Mouse (Mus musculus) olfactory bulb, adult 2 months (tissue): ENCODE measurements around the gene Adh1. TPM values are rescaled to one million over a fixed set of nuclear protein-coding genes. Genes with fewer than 3 reads are reported as not detected.

Experiments
- H3K27ac ChIP-seq: fragments of 200-500 bp; 2 replicates; pipeline ENCODE4 v1.5.1; 2012; ENCODE audit warnings: low read depth, low read length; ENCODE audit not compliant: insufficient read depth
- H3K4me1 ChIP-seq: fragments of 200-500 bp; 2 replicates; pipeline ENCODE4 v1.6.1; 2012; ENCODE audit warnings: low read length; ENCODE audit not compliant: control insufficient read depth, insufficient read depth
- H3K4me3 ChIP-seq: fragments of 200-500 bp; 2 replicates; pipeline ENCODE4 v1.5.1; 2012; ENCODE audit warnings: mild to moderate bottlenecking, low read depth, low read length, moderate library complexity; ENCODE audit not compliant: insufficient read depth
- CTCF ChIP-seq: fragments of 200-500 bp; IDR thresholded peaks from 2 replicates; pipeline ENCODE4 v1.5.1; 2012; ENCODE audit warnings: low read depth, mild to moderate bottlenecking, low read length, moderate library complexity; ENCODE audit not compliant: insufficient read depth
- POLR2A ChIP-seq: fragments of 200-500 bp; IDR thresholded peaks from 2 replicates; pipeline ENCODE4 v1.6.1; 2012; ENCODE audit warnings: mild to moderate bottlenecking, low read depth, low read length, moderate library complexity; ENCODE audit not compliant: insufficient read depth
- WGBS: fragments of 180-500 bp; shearing (Covaris S2); methylation state at CpG from one replicate; pipeline ENCODE4 v1.1.7; 2018; 5-methylcytosine and 5-hydroxymethylcytosine counted together
- polyA plus RNA-seq: library from polyadenylated mRNA; stranded (reverse); fragments of >200 nt; gene quantifications from 2 replicates; pipeline ENCODE4 v1.2.4, GENCODE M21; 2012; ENCODE audit warnings: low replicate concordance; ENCODE audit not compliant: missing spikeins, insufficient read depth, insufficient read length

Gene Adh1
- polyA plus RNA-seq, 1 experiment: not detected

GRCm38 (mm10) chr3:138248011-138248410 is 12.8 kb upstream of the Adh1 start:
- no peak overlapping the region for H3K27ac ChIP-seq
- no peak for TF ChIP-seq CTCF
- TF ChIP-seq POLR2A: no peak
- no peak overlapping the region for H3K4me3 ChIP-seq
- no peaks in the 10 kb centered on the region for H3K4me1 ChIP-seq
- WGBS: 74% methylated on average over 7 of the region's 7 CpGs

GRCm38 (mm10) chr3:138248746-138249145 is 12.0 kb upstream of the Adh1 start:
- 91% methylated on average over 8 of the region's 8 CpGs for WGBS
- Histone ChIP-seq H3K4me1 (no peaks in the 10 kb centered on the region), H3K27ac (no peak overlapping the region), H3K4me3 (no peak overlapping the region)
- no peak for TF ChIP-seq POLR2A
- no peak for TF ChIP-seq CTCF

GRCm38 (mm10) chr3:138251156-138251555 is 9.6 kb upstream of the Adh1 start:
- Histone ChIP-seq H3K27ac (no peak overlapping the region), H3K4me3 (no peak overlapping the region), H3K4me1 (no peaks in the 10 kb centered on the region)
- WGBS: 83% methylated on average over 6 of the region's 6 CpGs
- TF ChIP-seq CTCF (no peak), POLR2A (no peak)

- Histone ChIP-seq H3K4me1 (no peaks in the 10 kb centered on the region), H3K4me3 (no peak overlapping the region), H3K27ac (no peak overlapping the region)
- no peak for TF ChIP-seq CTCF
- no peak for TF ChIP-seq POLR2A
- WGBS: 53% methylated on average over 5 of the region's 5 CpGs
Observed at GRCm38 (mm10) chr3:138254205-138254604, 6.6 kb upstream of the Adh1 start.

GRCm38 (mm10) chr3:138255366-138255765 is 5.4 kb upstream of the Adh1 start:
- TF ChIP-seq POLR2A (no peak), CTCF (no peak)
- no peaks in the 10 kb centered on the region for H3K4me1 ChIP-seq
- WGBS: 88% methylated on average over 3 of the region's 3 CpGs
- H3K4me3 ChIP-seq: no peak overlapping the region
- H3K27ac ChIP-seq: no peak overlapping the region

GRCm38 (mm10) chr3:138255780-138256550 is 4.8 kb upstream of the Adh1 start:
- no peaks in the 10 kb centered on the region for H3K4me1 ChIP-seq
- H3K27ac ChIP-seq: no peak overlapping the region
- no peak for TF ChIP-seq POLR2A
- H3K4me3 ChIP-seq: no peak overlapping the region
- WGBS: 83% methylated on average over 9 of the region's 9 CpGs

- 88% methylated on average over 4 of the region's 4 CpGs for WGBS
- H3K4me3 ChIP-seq: no peak overlapping the region
- no peak for TF ChIP-seq CTCF
- no peak for TF ChIP-seq POLR2A
- H3K27ac ChIP-seq: no peak overlapping the region
- no peaks in the 10 kb centered on the region for H3K4me1 ChIP-seq
Observed at GRCm38 (mm10) chr3:138262568-138262967, 1.8 kb downstream of the Adh1 start.

- Histone ChIP-seq H3K4me1 (no peaks in the 10 kb centered on the region), H3K27ac (no peak overlapping the region), H3K4me3 (no peak overlapping the region)
- TF ChIP-seq POLR2A: no peak
- no peak for TF ChIP-seq CTCF
- whole genome bisulfite sequencing: 76% methylated on average over 5 of the region's 5 CpGs
Observed at GRCm38 (mm10) chr3:138263154-138263930, 2.6 kb downstream of the Adh1 start.

GRCm38 (mm10) chr3:138264648-138265047 is 3.9 kb downstream of the Adh1 start:
- TF ChIP-seq POLR2A (no peak), CTCF (no peak)
- Histone ChIP-seq H3K27ac (no peak overlapping the region), H3K4me3 (no peak overlapping the region), H3K4me1 (no peaks in the 10 kb centered on the region)
- 52% methylated on average over 3 of the region's 3 CpGs for WGBS

GRCm38 (mm10) chr3:138270507-138270906 is 9.7 kb downstream of the Adh1 start:
- no peak for TF ChIP-seq CTCF
- TF ChIP-seq POLR2A: no peak
- no peaks in the 10 kb centered on the region for H3K4me1 ChIP-seq
- WGBS: 45% methylated on average over 1 of the region's 1 CpGs
- no peak overlapping the region for H3K27ac ChIP-seq
- H3K4me3 ChIP-seq: no peak overlapping the region
